Mouse (Mus musculus) heart, embryonic 12.5 days (tissue): ENCODE measurements at regions not wholly inside any gene's neighbourhood (a gene's known extent, or its start where the extent isn't known, plus 50 kb on each side); places are given as distances from the start of the nearest gene placed in this dataset.

ENCODE experiments used
- ATAC-seq: fragments of 200-750 bp; cut with Nextera tagmentation; 2 replicates; pipeline ENCODE4 v1.8.0; 2017; ENCODE audit warnings: moderate TSS enrichment, moderate library complexity; ENCODE audit not compliant: insufficient number of reproducible peaks, low FRiP score
- H3K27ac ChIP-seq: fragments of 300-500 bp; sonication (generic); 2 replicates; pipeline ENCODE4 v1.5.1; 2016; ENCODE audit warnings: mild to moderate bottlenecking, moderate library complexity; ENCODE audit not compliant: poor library complexity, severe bottlenecking
- H3K27me3 ChIP-seq: fragments of 300-500 bp; sonication (generic); replicated peaks from 2 replicates; pipeline ENCODE4 v1.6.1; 2016; ENCODE audit warnings: mild to moderate bottlenecking, moderate library complexity
- H3K36me3 ChIP-seq: fragments of 300-500 bp; sonication (generic); 2 replicates; pipeline ENCODE4 v1.6.1; 2016; ENCODE audit warnings: mild to moderate bottlenecking, moderate library complexity
- H3K4me1 ChIP-seq: fragments of 300-500 bp; sonication (generic); replicated peaks from 2 replicates; pipeline ENCODE4 v1.6.1; 2016; ENCODE audit warnings: mild to moderate bottlenecking
- H3K4me2 ChIP-seq: fragments of 300-500 bp; sonication (generic); 2 replicates; pipeline ENCODE4 v1.6.1; 2016; ENCODE audit warnings: mild to moderate bottlenecking, moderate library complexity
- H3K4me3 ChIP-seq: fragments of 300-500 bp; sonication (generic); 2 replicates; pipeline ENCODE4 v1.5.1; 2016; ENCODE audit warnings: mild to moderate bottlenecking
- H3K9ac ChIP-seq: fragments of 300-500 bp; sonication (generic); 2 replicates; pipeline ENCODE4 v1.6.1; 2016; ENCODE audit warnings: mild to moderate bottlenecking, moderate library complexity
- H3K9me3 ChIP-seq: fragments of 300-500 bp; sonication (generic); replicated peaks from 2 replicates; pipeline ENCODE4 v1.6.1; 2016; ENCODE audit warnings: mild to moderate bottlenecking, moderate library complexity
- WGBS: fragments of 180-500 bp; shearing (Covaris S2); methylation state at CpG from one replicate; pipeline ENCODE4 v1.1.7; 2016; 5-methylcytosine and 5-hydroxymethylcytosine counted together

- Histone ChIP-seq H3K36me3 (no peaks in the 10 kb centered on the region), H3K27me3 (no peaks in the 10 kb centered on the region), H3K4me2 (no peak overlapping the region), H3K9me3 (no peaks in the 10 kb centered on the region), H3K9ac (no peak overlapping the region), H3K4me1 (peaks cover 5% of the 10 kb centered on the region), H3K27ac (no peak overlapping the region), H3K4me3 (no peak overlapping the region)
- WGBS: 71% methylated on average over 8 of the region's 8 CpGs
- ATAC-seq: no peak
Observed at GRCm38 (mm10) chr10:91734691-91735090, 553.6 kb upstream of the Tmpo start.

DNA sequence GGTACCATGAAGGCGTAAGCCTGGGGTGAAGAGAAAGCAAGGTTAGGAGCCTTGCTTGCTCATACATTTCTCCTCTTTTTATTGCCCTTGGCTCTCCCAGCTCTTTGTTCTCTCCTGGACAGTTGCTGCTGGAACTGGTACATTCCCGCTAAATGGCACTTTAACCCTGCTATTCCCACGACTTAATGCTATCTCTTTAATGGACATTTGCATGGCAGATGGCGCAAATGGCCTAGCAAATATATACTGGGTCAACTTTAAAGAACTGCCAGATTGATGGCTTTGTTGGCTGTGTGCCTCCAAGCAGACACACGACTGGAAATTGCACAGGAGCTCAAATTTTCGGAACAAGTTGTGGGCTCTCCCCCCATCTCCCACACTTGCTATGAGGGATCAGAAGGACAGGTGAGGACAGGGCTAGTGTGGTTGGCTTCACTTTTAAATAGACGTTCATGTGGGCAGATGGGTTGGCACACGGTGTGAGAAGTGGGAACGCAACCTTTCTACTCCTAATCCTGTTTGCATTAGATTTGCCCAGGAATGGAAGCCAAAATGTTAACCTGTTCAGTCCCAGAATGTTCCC is 551.0 kb upstream of the Tmpo start:
- Histone ChIP-seq H3K4me2 (no peak overlapping the region), H3K9me3 (no peaks in the 10 kb centered on the region), H3K9ac (no peak overlapping the region), H3K27me3 (no peaks in the 10 kb centered on the region), H3K36me3 (no peaks in the 10 kb centered on the region), H3K4me1 (no peaks in the 10 kb centered on the region; the same call in 1 of the 2 replicates), H3K4me3 (no peak overlapping the region), H3K27ac (no peak overlapping the region)
- 71% methylated on average over 9 of the region's 9 CpGs for WGBS
- no peak for ATAC-seq

- no peaks in the 10 kb centered on the region for H3K36me3 ChIP-seq
- WGBS: 90% methylated on average over 6 of the region's 6 CpGs
- no peaks in the 10 kb centered on the region for H3K27me3 ChIP-seq
Observed at GRCm38 (mm10) chr10:91730062-91730461, 548.9 kb upstream of the Tmpo start.

DNA sequence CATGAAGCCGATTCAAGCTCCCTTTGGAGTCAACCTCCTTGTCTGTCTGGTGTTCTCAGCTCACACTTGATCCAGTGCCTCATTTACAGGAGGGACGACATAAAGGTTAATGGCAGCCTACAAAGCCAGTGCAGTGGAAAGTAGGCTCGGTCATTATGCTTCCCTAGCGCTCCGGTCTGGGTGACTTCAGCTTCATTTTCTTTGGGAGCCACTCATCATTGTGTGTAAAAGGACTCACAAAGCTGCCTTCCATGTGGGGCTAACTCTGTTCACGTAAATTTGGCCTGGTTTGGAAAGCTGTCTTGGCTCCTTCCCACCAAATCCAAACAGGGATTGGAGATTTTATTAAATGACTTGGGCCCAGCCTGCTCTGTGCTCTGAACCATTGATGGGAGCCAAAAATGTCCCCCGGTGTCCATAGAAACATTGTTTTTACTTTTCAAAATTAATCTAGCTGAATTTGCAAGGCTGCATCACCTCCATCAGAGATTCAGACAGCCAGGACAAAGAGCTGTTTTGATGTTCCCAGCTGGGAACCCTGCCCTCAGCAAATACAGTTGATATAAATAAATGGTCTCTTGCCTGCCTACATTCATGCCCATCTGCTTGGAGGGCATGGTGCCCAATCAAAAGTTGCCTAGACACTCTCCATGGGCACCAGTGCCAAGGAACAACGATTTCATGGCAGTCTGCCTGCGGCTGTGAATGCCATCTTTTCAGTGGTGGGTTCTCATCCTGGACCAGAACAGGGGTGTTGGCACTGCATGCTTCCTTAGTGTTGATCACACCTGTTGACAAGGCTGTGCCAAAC is 538.7 kb upstream of the Tmpo start:
- H3K27ac ChIP-seq: no peak overlapping the region
- H3K4me3 ChIP-seq: no peak overlapping the region
- 86% methylated on average over 9 of the region's 9 CpGs for WGBS
- no peak overlapping the region for H3K9ac ChIP-seq
- no peaks in the 10 kb centered on the region for H3K36me3 ChIP-seq
- no peaks in the 10 kb centered on the region for H3K27me3 ChIP-seq
- H3K9me3 ChIP-seq: no peaks in the 10 kb centered on the region
- no peaks in the 10 kb centered on the region for H3K4me1 ChIP-seq
- no peak for ATAC-seq
- no peak overlapping the region for H3K4me2 ChIP-seq

More at GRCm38 (mm10) chr10:91730062-91730461, 548.9 kb upstream of the Tmpo start:
- H3K4me2 ChIP-seq: no peak overlapping the region
- no peaks in the 10 kb centered on the region for H3K9me3 ChIP-seq
- no peak for ATAC-seq
- no peaks in the 10 kb centered on the region for H3K4me1 ChIP-seq
- no peak overlapping the region for H3K4me3 ChIP-seq
- no peak overlapping the region for H3K9ac ChIP-seq
- H3K27ac ChIP-seq: no peak overlapping the region

GRCm38 (mm10) chr10:91716604-91717003 is 535.5 kb upstream of the Tmpo start:
- H3K27me3 ChIP-seq: no peaks in the 10 kb centered on the region
- no peak overlapping the region for H3K9ac ChIP-seq
- 85% methylated on average over 7 of the region's 7 CpGs for WGBS
- no peak for ATAC-seq
- no peaks in the 10 kb centered on the region for H3K36me3 ChIP-seq
- no peak overlapping the region for H3K4me3 ChIP-seq
- no peaks in the 10 kb centered on the region for H3K4me1 ChIP-seq
- H3K27ac ChIP-seq: no peak overlapping the region
- no peak overlapping the region for H3K4me2 ChIP-seq
- no peaks in the 10 kb centered on the region for H3K9me3 ChIP-seq

DNA sequence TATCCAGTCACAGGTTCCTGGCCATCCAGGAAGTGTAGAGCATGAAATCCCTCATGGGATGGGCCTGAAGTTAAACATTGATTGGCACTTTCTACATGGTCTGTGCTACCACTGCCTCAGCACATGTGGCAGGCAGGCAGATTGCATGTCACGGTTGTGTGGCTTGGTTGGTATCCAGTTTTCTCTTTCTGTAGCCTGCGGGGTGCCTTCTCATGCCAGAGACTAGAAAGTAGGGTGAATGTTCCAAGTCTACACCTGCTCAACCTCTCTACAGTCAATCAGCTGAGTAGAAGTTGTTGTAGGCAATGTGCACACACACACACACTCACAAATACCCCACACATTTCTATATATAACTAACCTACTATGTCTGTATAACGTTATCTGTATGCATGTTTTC is 533.5 kb upstream of the Tmpo start:
- 73% methylated on average over 3 of the region's 3 CpGs for WGBS
- ATAC-seq: no peak

GRCm38 (mm10) chr10:91713529-91713928 is 532.4 kb upstream of the Tmpo start:
- H3K9ac ChIP-seq: no peak overlapping the region
- H3K4me3 ChIP-seq: no peak overlapping the region
- H3K9me3 ChIP-seq: no peaks in the 10 kb centered on the region
- no peak overlapping the region for H3K4me2 ChIP-seq
- H3K27ac ChIP-seq: no peak overlapping the region
- H3K36me3 ChIP-seq: no peaks in the 10 kb centered on the region
- WGBS: 38% methylated on average over 7 of the region's 7 CpGs
- H3K4me1 ChIP-seq: no peaks in the 10 kb centered on the region
- ATAC-seq: no peak
- no peaks in the 10 kb centered on the region for H3K27me3 ChIP-seq

More for the DNA sequence above, 533.5 kb upstream of the Tmpo start:
- Histone ChIP-seq H3K9me3 (no peaks in the 10 kb centered on the region), H3K4me3 (no peak overlapping the region), H3K4me1 (no peaks in the 10 kb centered on the region), H3K9ac (no peak overlapping the region), H3K27me3 (no peaks in the 10 kb centered on the region), H3K27ac (no peak overlapping the region), H3K36me3 (no peaks in the 10 kb centered on the region), H3K4me2 (no peak overlapping the region)

DNA sequence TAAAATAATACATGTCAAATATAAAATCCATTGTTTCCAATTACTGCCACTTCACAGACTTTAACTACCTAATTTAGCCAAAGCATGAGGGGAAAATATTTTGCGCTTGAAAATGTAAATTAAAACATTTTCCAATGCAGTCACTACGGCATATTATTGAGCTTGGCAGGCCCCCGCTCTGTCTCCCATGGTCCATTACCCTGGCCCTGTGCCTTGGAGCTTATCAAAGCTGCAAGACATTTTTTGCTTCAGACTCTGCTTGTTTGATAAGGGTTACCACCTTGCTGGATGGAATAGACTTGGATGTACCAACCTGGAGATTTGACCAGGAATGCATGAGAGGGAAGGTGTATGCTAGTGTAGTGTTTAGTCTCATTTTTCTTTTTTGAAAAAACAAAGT is 525.7 kb upstream of the Tmpo start:
- ATAC-seq: no peak
- Histone ChIP-seq H3K4me3 (no peak overlapping the region), H3K4me2 (no peak overlapping the region), H3K27me3 (no peaks in the 10 kb centered on the region), H3K9ac (no peak overlapping the region), H3K9me3 (no peaks in the 10 kb centered on the region), H3K27ac (no peak overlapping the region), H3K36me3 (no peaks in the 10 kb centered on the region), H3K4me1 (no peaks in the 10 kb centered on the region)
- 91% methylated on average over 3 of the region's 3 CpGs for WGBS

- Histone ChIP-seq H3K4me1 (no peaks in the 10 kb centered on the region), H3K4me3 (no peak overlapping the region), H3K9ac (no peak overlapping the region), H3K4me2 (no peak overlapping the region), H3K27ac (no peak overlapping the region), H3K36me3 (no peaks in the 10 kb centered on the region), H3K9me3 (no peaks in the 10 kb centered on the region), H3K27me3 (no peaks in the 10 kb centered on the region)
- 38% methylated on average over 3 of the region's 3 CpGs for WGBS
- no peak for ATAC-seq
Observed at GRCm38 (mm10) chr10:91704751-91705150, 523.6 kb upstream of the Tmpo start.

DNA sequence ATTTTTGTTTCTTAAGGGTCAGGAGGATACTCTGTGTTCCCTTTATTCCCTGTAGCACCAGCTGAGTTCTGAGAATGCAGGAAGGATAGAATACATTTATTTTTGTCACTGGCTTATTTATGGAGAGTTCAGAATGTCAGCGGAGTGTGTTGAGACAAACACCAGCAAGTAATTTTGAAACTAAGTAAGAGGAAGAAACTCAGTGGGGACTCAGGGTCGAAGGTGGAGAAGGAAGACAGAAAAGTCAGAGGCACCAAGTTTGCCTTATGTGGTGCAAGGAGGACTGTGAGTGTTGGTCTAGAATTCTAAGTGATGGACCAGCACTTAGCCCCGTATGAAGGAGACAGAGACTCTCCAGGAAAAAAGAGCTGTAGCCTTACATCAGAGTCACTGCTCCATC is 520.7 kb upstream of the Tmpo start:
- 75% methylated on average over 3 of the region's 3 CpGs for WGBS
- H3K4me2 ChIP-seq: no peak overlapping the region
- ATAC-seq: no peak
- no peak overlapping the region for H3K27ac ChIP-seq
- H3K36me3 ChIP-seq: no peaks in the 10 kb centered on the region
- H3K27me3 ChIP-seq: no peaks in the 10 kb centered on the region
- H3K9me3 ChIP-seq: 0 out of 2 replicates have a peak, but pooled peaks cover 4% of the 10 kb centered on the region
- no peaks in the 10 kb centered on the region for H3K4me1 ChIP-seq
- H3K9ac ChIP-seq: no peak overlapping the region
- H3K4me3 ChIP-seq: no peak overlapping the region

- Histone ChIP-seq H3K27me3 (no peaks in the 10 kb centered on the region), H3K4me1 (no peaks in the 10 kb centered on the region), H3K27ac (no peak overlapping the region), H3K9ac (no peak overlapping the region), H3K4me2 (no peak overlapping the region), H3K4me3 (no peak overlapping the region), H3K36me3 (no peaks in the 10 kb centered on the region), H3K9me3 (no peaks in the 10 kb centered on the region)
- 73% methylated on average over 8 of the region's 8 CpGs for WGBS
- no peak for ATAC-seq
Observed at GRCm38 (mm10) chr10:91686082-91686618, 505.0 kb upstream of the Tmpo start.
